Mouse (Mus musculus) frontal cortex, adult (tissue): ENCODE results near the gene Dyrk3.
A peak's percentile ranks its signal among the peaks of the same experiment; 100 is the strongest.
"Not testable (repeated sequence)": the region's sequence is repeated elsewhere in the genome, so short reads cannot be mapped to it uniquely, and the experiment has no call there.

ENCODE experiments used
- ATAC-seq: cut with Nextera tagmentation; 2 replicates; pipeline ENCODE4 v1.9.2; 2017; ENCODE audit warnings: mild to moderate bottlenecking, moderate library complexity, mixed read lengths; ENCODE audit not compliant: low TSS enrichment

Dyrk3 gene

GRCm38 (mm10) chr1:131155456-131155855, 17.3 kb upstream of the Dyrk3 start:
- ATAC-seq = no peak

GRCm38 (mm10) chr1:131153018-131153629, 15.0 kb upstream of the Dyrk3 start, which contains the start of gene Eif2d:
TSS of gene Eif2d (plus strand) at chr1:131153181.
- ATAC-seq = peak; percentile 99

GRCm38 (mm10) chr1:131149496-131149895, 11.4 kb upstream of the Dyrk3 start:
- ATAC-seq = no peak

- ATAC-seq = no peak
Observed at GRCm38 (mm10) chr1:131146181-131146614, 8.1 kb upstream of the Dyrk3 start.

- ATAC-seq = not testable (repeated sequence)
Observed at GRCm38 (mm10) chr1:131145222-131145621, 7.1 kb upstream of the Dyrk3 start.

- no peak for ATAC-seq
Observed at GRCm38 (mm10) chr1:131142472-131142871, 4.3 kb upstream of the Dyrk3 start.

- ATAC-seq = no peak
Observed at GRCm38 (mm10) chr1:131141449-131141848, 3.3 kb upstream of the Dyrk3 start.

GRCm38 (mm10) chr1:131139102-131140095, 1.3 kb upstream of the Dyrk3 start:
- no peak for ATAC-seq

- ATAC-seq = peak; percentile 45
Observed at GRCm38 (mm10) chr1:131137717-131138118, 422 bp downstream of the Dyrk3 start.

- ATAC-seq = peak; percentile 14; the same call in 1 of the 2 replicates
Observed at GRCm38 (mm10) chr1:131137111-131137510, 1.0 kb downstream of the Dyrk3 start.

- no peak for ATAC-seq
Observed at GRCm38 (mm10) chr1:131135960-131136629, 2.0 kb downstream of the Dyrk3 start.

- ATAC-seq = no peak
Observed at GRCm38 (mm10) chr1:131134942-131135522, 3.1 kb downstream of the Dyrk3 start.

- no peak for ATAC-seq
Observed at GRCm38 (mm10) chr1:131134231-131134630, 3.9 kb downstream of the Dyrk3 start.

- ATAC-seq = peak; percentile 97
Observed at GRCm38 (mm10) chr1:131125987-131126744, 12.0 kb downstream of the Dyrk3 start.

- no peak for ATAC-seq
Observed at GRCm38 (mm10) chr1:131123522-131124265, 14.4 kb downstream of the Dyrk3 start.

- ATAC-seq = no peak
Observed at GRCm38 (mm10) chr1:131121987-131122386, 16.2 kb downstream of the Dyrk3 start.

- ATAC-seq = 0 out of 2 replicates have a peak, but pooled peaks have one; percentile 32
Observed at GRCm38 (mm10) chr1:131119026-131119425, 19.1 kb downstream of the Dyrk3 start.

GRCm38 (mm10) chr1:131118530-131118929, 19.6 kb downstream of the Dyrk3 start:
- peak; percentile 31; the same call in 1 of the 2 replicates for ATAC-seq

GRCm38 (mm10) chr1:131116430-131117011, 21.6 kb downstream of the Dyrk3 start:
- peak; percentile 71 for ATAC-seq

- 0 out of 2 replicates have a peak, but pooled peaks have one; percentile 36 for ATAC-seq
Observed at GRCm38 (mm10) chr1:131115932-131116331, 22.2 kb downstream of the Dyrk3 start.
